ENCODE assay signal across 13 mouse cellular contexts in genomic region chr12:104997641-104998293, GRCm38 (mm10). TPM values are rescaled to one million over a fixed set of nuclear protein-coding genes. Genes with fewer than 3 reads are reported as not detected.
DNase-seq lines count a peak whose midpoint lies in the region; ATAC-seq and TF ChIP-seq lines count a peak whose summit lies in the region.
"Had no signal": no experiment of that assay in that cellular context is flagged by ENCODE, and none has a peak within 500 bp of the region (broad histone marks: within the 10 kb centered on the region; RNA-seq: fewer than 3 reads in every experiment).

No protein-coding gene starts in this region.

- ATAC-seq in intestine, postnatal 0 days = no peak
- no peak for ATAC-seq in intestine, embryonic 16.5 days
- ATAC-seq in liver, embryonic 12.5 days = peak; percentile 24; the same call in 1 of the 2 replicates
- peak; percentile 64 for ATAC-seq in megakaryocyte-erythroid progenitor cell, adult 5-6 weeks (replicated peaks; ENCODE audit: low FRiP score, low TSS enrichment, poor library complexity, severe bottlenecking)
- ATAC-seq: hindbrain, postnatal 0 days had no signal

- WGBS in intestine, postnatal 0 days = 78% methylated on average over 10 of the region's 10 CpGs
- 78% methylated on average over 10 of the region's 10 CpGs for WGBS in intestine, embryonic 16.5 days
- WGBS in liver, embryonic 12.5 days (ENCODE audit: insufficient replicate concordance) = 46% methylated on average over 10 of the region's 10 CpGs

- H3K27me3 ChIP-seq in intestine, postnatal 0 days (replicated peaks; ENCODE audit: control insufficient read depth, insufficient read depth, low read length) = no peaks in the 10 kb centered on the region
- no peaks in the 10 kb centered on the region; the same call in 1 of the 2 replicates for H3K27me3 ChIP-seq in intestine, embryonic 16.5 days (replicated peaks; ENCODE audit: control insufficient read depth, insufficient read depth, low read length)
- 0 out of 2 replicates have a peak, but pooled peaks cover 3% of the 10 kb centered on the region for H3K27me3 ChIP-seq in liver, embryonic 12.5 days (replicated peaks)

- DNase-seq in c-Kit-positive CD71-positive TER-119-positive erythroid progenitor cells, embryonic 14.5 days (ENCODE audit: low spot score) = peak; percentile 55
- no peak for DNase-seq in adrenal gland, postnatal 10 days
- DNase-seq in adrenal gland, postnatal 36 days = no peak
- DNase-seq in layer of hippocampus, postnatal 25 days (ENCODE audit: extremely low spot score in 1 of 2, low spot score in 1 of 2) = no peak
- DNase-seq: cerebellum, adult 9-11 months; lung, embryonic 14.5 days had no signal

- no peak for TF ChIP-seq CTCF in intestine, postnatal 0 days (IDR thresholded peaks at IDR 0.05; ENCODE audit: low read depth)

- peaks cover 16% of the 10 kb centered on the region for H3K4me1 ChIP-seq in intestine, postnatal 0 days (replicated peaks; ENCODE audit: control insufficient read depth, insufficient read depth, low read length)
- H3K4me1 ChIP-seq in intestine, embryonic 16.5 days (ENCODE audit: control insufficient read depth, insufficient read depth, low read length) = peaks cover 17% of the 10 kb centered on the region
- H3K4me1 ChIP-seq in liver, embryonic 12.5 days = peaks cover 91% of the 10 kb centered on the region

- H3K9ac ChIP-seq in intestine, postnatal 0 days (ENCODE audit: low read depth, low read length) = no peak overlapping the region
- no peak overlapping the region for H3K9ac ChIP-seq in intestine, embryonic 16.5 days (ENCODE audit: low read depth, low read length)
- H3K9ac ChIP-seq in liver, embryonic 12.5 days = no peak overlapping the region
- H3K9ac ChIP-seq: lung, embryonic 14.5 days; midbrain, embryonic 12.5 days had no signal

- peak overlapping the region; percentile 21; the same call in 1 of the 2 replicates for H3K4me2 ChIP-seq in intestine, postnatal 0 days (replicated peaks; ENCODE audit: low read depth)
- no peak overlapping the region for H3K4me2 ChIP-seq in intestine, embryonic 16.5 days (ENCODE audit: low read depth, low read length)
- H3K4me2 ChIP-seq in liver, embryonic 12.5 days = peak overlapping the region; percentile 38; the same call in 1 of the 2 replicates
- H3K4me2 ChIP-seq: lung, embryonic 14.5 days; midbrain, embryonic 12.5 days had no signal

- H3K27ac ChIP-seq in intestine, postnatal 0 days (ENCODE audit: low read depth, low read length) = peak overlapping the region; percentile 84
- no peak overlapping the region for H3K27ac ChIP-seq in intestine, embryonic 16.5 days (ENCODE audit: low read length)
- peak overlapping the region; percentile 38; the same call in 1 of the 2 replicates for H3K27ac ChIP-seq in liver, embryonic 12.5 days
- H3K27ac ChIP-seq: hindbrain, postnatal 0 days; midbrain, embryonic 12.5 days; stomach, postnatal 0 days had no signal

- H3K36me3 ChIP-seq in intestine, postnatal 0 days (ENCODE audit: control insufficient read depth, insufficient read depth) = no peaks in the 10 kb centered on the region
- H3K36me3 ChIP-seq in intestine, embryonic 16.5 days (ENCODE audit: control insufficient read depth, insufficient read depth, low read length) = no peaks in the 10 kb centered on the region
- H3K36me3 ChIP-seq in liver, embryonic 12.5 days = no peaks in the 10 kb centered on the region
- H3K36me3 ChIP-seq: midbrain, embryonic 12.5 days had no signal

- no peaks in the 10 kb centered on the region for H3K9me3 ChIP-seq in intestine, postnatal 0 days (ENCODE audit: control insufficient read depth)
- H3K9me3 ChIP-seq in intestine, embryonic 16.5 days (ENCODE audit: control insufficient read depth, low read length) = no peaks in the 10 kb centered on the region
- H3K9me3 ChIP-seq in liver, embryonic 12.5 days (replicated peaks) = no peaks in the 10 kb centered on the region
- H3K9me3 ChIP-seq: midbrain, embryonic 12.5 days had no signal

- H3K4me3 ChIP-seq in intestine, postnatal 0 days (ENCODE audit: low read depth, low read length) = no peak overlapping the region
- no peak overlapping the region for H3K4me3 ChIP-seq in intestine, embryonic 16.5 days (ENCODE audit: low read length)
- H3K4me3 ChIP-seq in liver, embryonic 12.5 days = no peak overlapping the region
- H3K4me3 ChIP-seq: midbrain, embryonic 12.5 days had no signal

RNA-seq across cellular contexts. Expression of gene Syne3, which starts 11.8 kb away (rescaled TPM):
- polyA plus RNA-seq in intestine, postnatal 0 days (2015; fragmentation: Nextera tagmentation; extraction: Ambion mirVana) = 1.6 and 1.8 TPM in 2 replicates
- polyA plus RNA-seq in intestine, embryonic 16.5 days (2015; fragmentation: Nextera tagmentation; extraction: Ambion mirVana) = 0.51 and 0.66 TPM in 2 replicates
- 2.1 and 2.5 TPM in 2 replicates for polyA plus RNA-seq in liver, embryonic 12.5 days (2016; fragmentation: Nextera tagmentation; extraction: Ambion mirVana)
- 10.9 and 15.7 TPM in 2 replicates for total RNA-seq in megakaryocyte-erythroid progenitor cell, adult 5-6 weeks (2014; fragmentation: Nextera tagmentation)
- total RNA-seq in megakaryocyte-erythroid progenitor cell, adult 5-6 weeks (2017) = 9.1 and 9.7 TPM in 2 replicates
- total RNA-seq in adrenal gland, postnatal 10 days (2021) = 1 to 10 TPM; 9.1 to 9.5 TPM
- total RNA-seq in adrenal gland, postnatal 36 days (2021) = 10 to 100 TPM; 16.5 to 18.2 TPM
- 1 to 10 TPM; 1.2 to 1.3 TPM for total RNA-seq in layer of hippocampus, postnatal 25 days (2021)

RNA-seq across cellular contexts. Expression of gene Glrx5, which starts 34.7 kb away (rescaled TPM):
- polyA plus RNA-seq in intestine, postnatal 0 days (2015; fragmentation: Nextera tagmentation; extraction: Ambion mirVana) = 209 TPM in 2 replicates
- 185 and 199 TPM in 2 replicates for polyA plus RNA-seq in intestine, embryonic 16.5 days (2015; fragmentation: Nextera tagmentation; extraction: Ambion mirVana)
- polyA plus RNA-seq in liver, embryonic 12.5 days (2016; fragmentation: Nextera tagmentation; extraction: Ambion mirVana) = 719 and 730 TPM in 2 replicates
- total RNA-seq in megakaryocyte-erythroid progenitor cell, adult 5-6 weeks (2014; fragmentation: Nextera tagmentation) = 112 and 193 TPM in 2 replicates
- 59.2 and 86.9 TPM in 2 replicates for total RNA-seq in megakaryocyte-erythroid progenitor cell, adult 5-6 weeks (2017)
- total RNA-seq in adrenal gland, postnatal 10 days (2021) = 100 to 1,000 TPM; 158 to 160 TPM
- 100 to 1,000 TPM; 159 to 254 TPM for total RNA-seq in adrenal gland, postnatal 36 days (2021)
- 10 to 100 TPM; 54.8 to 57.2 TPM for total RNA-seq in layer of hippocampus, postnatal 25 days (2021)

Comparison
In these comparisons a context has a peak if more than half of its experiments do, and no peak if none do; other contexts are left out.
1. ATAC-seq: peak in liver, embryonic 12.5 days (single experiment) and megakaryocyte-erythroid progenitor cell, adult 5-6 weeks (single experiment); none in intestine, postnatal 0 days (single experiment) and intestine, embryonic 16.5 days (single experiment).
2. RNA of gene Syne3, which starts 11.8 kb away (total RNA-seq): 16.5 to 18.2 TPM in adrenal gland, postnatal 36 days, 9.1 to 15.7 TPM in megakaryocyte-erythroid progenitor cell, adult 5-6 weeks and 9.1 to 9.5 TPM in adrenal gland, postnatal 10 days; 1.2 to 1.3 TPM in layer of hippocampus, postnatal 25 days; every median in the first group is over 4 times any median in the second.